Mouse (Mus musculus): ENCODE results near the gene 1700016H13Rik. TPM values are rescaled to one million over a fixed set of nuclear protein-coding genes. Genes with fewer than 3 reads are reported as not detected.

1700016H13Rik gene
- polyA plus RNA-seq, 1 experiment from 2014 or later = 1.3 TPM

DNA sequence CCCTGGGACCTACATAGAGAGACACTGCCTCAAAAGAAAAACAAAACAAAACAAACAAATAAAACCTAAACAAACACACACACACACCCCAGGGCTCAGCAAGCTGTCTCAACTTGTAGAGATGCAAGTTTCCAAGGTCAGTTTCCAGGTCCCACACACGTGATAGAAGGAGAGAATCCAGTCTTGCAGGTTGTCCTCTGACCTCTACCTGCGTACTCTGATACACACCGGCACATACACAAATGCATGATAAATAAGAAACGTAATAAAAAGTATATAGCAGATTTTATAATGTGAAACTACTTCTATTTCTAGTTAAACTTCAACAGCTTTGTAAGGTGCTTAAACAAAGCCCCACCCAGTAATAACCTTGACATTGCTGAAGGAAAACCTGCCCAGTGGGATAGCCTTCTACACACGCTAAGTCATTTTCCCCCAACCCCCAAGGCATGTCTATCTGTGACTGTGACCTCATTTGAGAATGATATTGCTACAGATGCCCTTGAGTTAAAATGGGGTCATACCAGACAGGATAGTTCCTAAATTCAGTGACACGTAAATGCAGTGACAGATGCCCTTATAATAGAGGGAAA, 20.6 kb upstream of the 1700016H13Rik start:
- ATAC-seq (no peak), DNase-seq (ENCODE audit: low spot score) (no peak)
- H3K27me3 ChIP-seq (replicated peaks; ENCODE audit: insufficient read depth, low read length) = no peaks in the 10 kb centered on the region
- no peak overlapping the region for H3K27ac ChIP-seq (ENCODE audit: low read length)
- H3K9me3 ChIP-seq (ENCODE audit: low read length) = no peaks in the 10 kb centered on the region
- TF ChIP-seq CTCF (IDR thresholded peaks at IDR 0.05) = no peak
- TF ChIP-seq EP300 (IDR thresholded peaks at IDR 0.05) = no peak
- no peak overlapping the region for H3K4me2 ChIP-seq (replicated peaks; ENCODE audit: low read depth, low read length)
- H3K4me3 ChIP-seq (ENCODE audit: low read depth, low read length) = no peak overlapping the region
- H3K36me3 ChIP-seq (ENCODE audit: insufficient read depth, low read length) = no peaks in the 10 kb centered on the region
- H3K9ac ChIP-seq (replicated peaks; ENCODE audit: low read depth) = no peak overlapping the region
- WGBS = 68% methylated on average over 6 of the region's 6 CpGs
- H3K4me1 ChIP-seq (ENCODE audit: insufficient read depth, low read depth, low read length) = no peaks in the 10 kb centered on the region

- H3K27ac ChIP-seq (ENCODE audit: low read length) = no peak overlapping the region
- no peak for ATAC-seq
- WGBS = 61% methylated on average over 6 of the region's 6 CpGs
These were observed 18.7 kb upstream of the 1700016H13Rik start for GRCm38 (mm10) chr5:103674482-103674881.

GRCm38 (mm10) chr5:103673611-103674010, 17.8 kb upstream of the 1700016H13Rik start:
- Histone ChIP-seq H3K36me3 (ENCODE audit: insufficient read depth, low read length) (no peaks in the 10 kb centered on the region), H3K27me3 (replicated peaks; ENCODE audit: insufficient read depth, low read length) (no peaks in the 10 kb centered on the region), H3K27ac (ENCODE audit: low read length) (no peak overlapping the region), H3K4me2 (replicated peaks; ENCODE audit: low read depth, low read length) (no peak overlapping the region), H3K4me1 (ENCODE audit: insufficient read depth, low read depth, low read length) (no peaks in the 10 kb centered on the region), H3K9me3 (ENCODE audit: low read length) (no peaks in the 10 kb centered on the region), H3K9ac (replicated peaks; ENCODE audit: low read depth) (no peak overlapping the region), H3K4me3 (ENCODE audit: low read depth, low read length) (no peak overlapping the region)
- TF ChIP-seq CTCF (IDR thresholded peaks at IDR 0.05) = no peak
- no peak for TF ChIP-seq EP300 (IDR thresholded peaks at IDR 0.05)
- DNase-seq (ENCODE audit: low spot score) (no peak), ATAC-seq (no peak)
- 71% methylated on average over 4 of the region's 4 CpGs for WGBS

More at GRCm38 (mm10) chr5:103674482-103674881, 18.7 kb upstream of the 1700016H13Rik start:
- DNase-seq (ENCODE audit: low spot score) = no peak
- Histone ChIP-seq H3K4me3 (ENCODE audit: low read depth, low read length) (no peak overlapping the region), H3K27me3 (replicated peaks; ENCODE audit: insufficient read depth, low read length) (no peaks in the 10 kb centered on the region), H3K9ac (replicated peaks; ENCODE audit: low read depth) (no peak overlapping the region), H3K4me1 (ENCODE audit: insufficient read depth, low read depth, low read length) (no peaks in the 10 kb centered on the region), H3K36me3 (ENCODE audit: insufficient read depth, low read length) (no peaks in the 10 kb centered on the region), H3K4me2 (replicated peaks; ENCODE audit: low read depth, low read length) (no peak overlapping the region), H3K9me3 (ENCODE audit: low read length) (no peaks in the 10 kb centered on the region)
- no peak for TF ChIP-seq EP300 (IDR thresholded peaks at IDR 0.05)
- no peak for TF ChIP-seq CTCF (IDR thresholded peaks at IDR 0.05)

GRCm38 (mm10) chr5:103671858-103672257, 16.0 kb upstream of the 1700016H13Rik start:
- 43% methylated on average over 3 of the region's 3 CpGs for WGBS
- Histone ChIP-seq H3K4me1 (ENCODE audit: insufficient read depth, low read depth, low read length) (no peaks in the 10 kb centered on the region), H3K36me3 (ENCODE audit: insufficient read depth, low read length) (no peaks in the 10 kb centered on the region), H3K27ac (ENCODE audit: low read length) (no peak overlapping the region), H3K9ac (replicated peaks; ENCODE audit: low read depth) (no peak overlapping the region), H3K4me3 (ENCODE audit: low read depth, low read length) (no peak overlapping the region), H3K4me2 (replicated peaks; ENCODE audit: low read depth, low read length) (no peak overlapping the region), H3K27me3 (replicated peaks; ENCODE audit: insufficient read depth, low read length) (no peaks in the 10 kb centered on the region), H3K9me3 (ENCODE audit: low read length) (no peaks in the 10 kb centered on the region)
- ATAC-seq (no peak), DNase-seq (ENCODE audit: low spot score) (no peak)
- no peak for TF ChIP-seq CTCF (IDR thresholded peaks at IDR 0.05)
- TF ChIP-seq EP300 (IDR thresholded peaks at IDR 0.05) = no peak

DNA sequence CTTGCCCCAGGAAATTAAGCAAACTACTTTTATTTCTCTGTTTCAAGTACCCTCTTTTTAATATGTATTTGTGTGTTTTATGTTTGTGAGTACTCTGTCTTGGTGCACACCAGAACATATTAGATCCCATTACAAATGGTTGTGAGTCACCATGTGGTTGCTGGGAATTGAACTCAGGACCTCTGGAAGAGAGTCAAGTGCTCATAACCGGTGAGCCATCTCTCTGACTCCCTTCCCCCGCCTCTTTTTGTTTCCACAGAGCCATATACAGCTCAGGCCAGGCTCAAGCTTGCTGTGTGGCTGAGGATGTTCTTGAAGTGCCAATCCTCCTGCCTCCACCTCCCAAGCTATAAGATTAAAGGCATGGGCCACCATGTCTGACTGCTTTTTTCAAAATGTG, 10.1 kb upstream of the 1700016H13Rik start:
- Histone ChIP-seq H3K9me3 (ENCODE audit: low read length) (no peaks in the 10 kb centered on the region), H3K36me3 (ENCODE audit: insufficient read depth, low read length) (no peaks in the 10 kb centered on the region), H3K4me3 (ENCODE audit: low read depth, low read length) (no peak overlapping the region), H3K27ac (ENCODE audit: low read length) (no peak overlapping the region), H3K9ac (replicated peaks; ENCODE audit: low read depth) (no peak overlapping the region), H3K4me2 (replicated peaks; ENCODE audit: low read depth, low read length) (no peak overlapping the region), H3K27me3 (replicated peaks; ENCODE audit: insufficient read depth, low read length) (no peaks in the 10 kb centered on the region), H3K4me1 (ENCODE audit: insufficient read depth, low read depth, low read length) (no peaks in the 10 kb centered on the region)
- DNase-seq (ENCODE audit: low spot score) (no peak), ATAC-seq (no peak)
- TF ChIP-seq EP300 (IDR thresholded peaks at IDR 0.05) (no peak), CTCF (IDR thresholded peaks at IDR 0.05) (no peak)
- WGBS = 66% methylated on average over 2 of the region's 2 CpGs

- WGBS = 69% methylated on average over 9 of the region's 9 CpGs
- ATAC-seq = no peak
- Histone ChIP-seq H3K9me3 (ENCODE audit: low read length) (no peaks in the 10 kb centered on the region), H3K9ac (replicated peaks; ENCODE audit: low read depth) (no peak overlapping the region), H3K4me3 (ENCODE audit: low read depth, low read length) (no peak overlapping the region), H3K27me3 (replicated peaks; ENCODE audit: insufficient read depth, low read length) (no peaks in the 10 kb centered on the region), H3K4me1 (ENCODE audit: insufficient read depth, low read depth, low read length) (no peaks in the 10 kb centered on the region), H3K27ac (ENCODE audit: low read length) (no peak overlapping the region), H3K36me3 (ENCODE audit: insufficient read depth, low read length) (no peaks in the 10 kb centered on the region), H3K4me2 (replicated peaks; ENCODE audit: low read depth, low read length) (no peak overlapping the region)
- DNase-seq (ENCODE audit: low spot score) = no peak
- TF ChIP-seq EP300 (IDR thresholded peaks at IDR 0.05) (no peak), CTCF (IDR thresholded peaks at IDR 0.05) (no peak)
These were observed 9.1 kb upstream of the 1700016H13Rik start for GRCm38 (mm10) chr5:103664932-103665331.

- 23% methylated on average over 3 of the region's 3 CpGs for WGBS
- H3K27me3 ChIP-seq (replicated peaks; ENCODE audit: insufficient read depth, low read length) = no peaks in the 10 kb centered on the region
- DNase-seq (ENCODE audit: low spot score) = peak; percentile 88
- no peak overlapping the region for H3K4me2 ChIP-seq (replicated peaks; ENCODE audit: low read depth, low read length)
- no peak overlapping the region for H3K9ac ChIP-seq (replicated peaks; ENCODE audit: low read depth)
- TF ChIP-seq CTCF (IDR thresholded peaks at IDR 0.05) (peak; percentile 87), EP300 (IDR thresholded peaks at IDR 0.05) (no peak)
- H3K4me3 ChIP-seq (ENCODE audit: low read depth, low read length) = no peak overlapping the region
- H3K9me3 ChIP-seq (ENCODE audit: low read length) = no peaks in the 10 kb centered on the region
- H3K4me1 ChIP-seq (ENCODE audit: insufficient read depth, low read depth, low read length) = peaks cover 6% of the 10 kb centered on the region; the same call in 1 of the 2 replicates
- ATAC-seq = no peak
- H3K36me3 ChIP-seq (ENCODE audit: insufficient read depth, low read length) = no peaks in the 10 kb centered on the region
- H3K27ac ChIP-seq (ENCODE audit: low read length) = no peak overlapping the region
These were observed 3.8 kb upstream of the 1700016H13Rik start for GRCm38 (mm10) chr5:103659571-103659970.
